Mouse (Mus musculus): ENCODE measurements at regions not wholly inside any gene's neighbourhood (a gene's known extent, or its start where the extent isn't known, plus 50 kb on each side); places are given as distances from the start of the nearest gene placed in this dataset.

- TF ChIP-seq POLR2A (IDR thresholded peaks at IDR 0.05; ENCODE audit: borderline replicate concordance, insufficient read depth, low read length) (no peak), CTCF (IDR thresholded peaks at IDR 0.05; ENCODE audit: borderline replicate concordance, insufficient read depth, low read depth, low read length) (no peak)
These were observed 338.8 kb upstream of the 5930422O12Rik start for GRCm38 (mm10) chr8:33089731-33090130.
